Mouse (Mus musculus) midbrain, embryonic 16.5 days (tissue): ENCODE measurements around the gene Fbxw7. TPM values are rescaled to one million over a fixed set of nuclear protein-coding genes. Genes with fewer than 3 reads are reported as not detected.

ENCODE experiments used
- ATAC-seq: fragments of 200-750 bp; cut with Nextera tagmentation; 2 replicates; pipeline ENCODE4 v1.8.0; 2017; ENCODE audit warnings: moderate TSS enrichment
- H3K27ac ChIP-seq: fragments of 300-500 bp; sonication (generic); 2 replicates; pipeline ENCODE4 v1.5.1; 2014; ENCODE audit warnings: mild to moderate bottlenecking, low read length, mixed read lengths
- H3K27me3 ChIP-seq: fragments of 300-500 bp; sonication (generic); 2 replicates; pipeline ENCODE4 v1.6.1; 2014; ENCODE audit warnings: low read depth, low read length, mixed read lengths; ENCODE audit not compliant: control insufficient read depth, insufficient read depth
- H3K36me3 ChIP-seq: fragments of 300-500 bp; sonication (generic); 2 replicates; pipeline ENCODE4 v1.6.1; 2014; ENCODE audit warnings: mild to moderate bottlenecking, low read length, moderate library complexity, mixed read lengths; ENCODE audit not compliant: control insufficient read depth, insufficient read depth
- H3K4me1 ChIP-seq: fragments of 300-500 bp; sonication (generic); 2 replicates; pipeline ENCODE4 v1.6.1; 2014; ENCODE audit warnings: mild to moderate bottlenecking, low read length, mixed read lengths; ENCODE audit not compliant: control insufficient read depth, insufficient read depth
- H3K4me2 ChIP-seq: fragments of 300-500 bp; sonication (generic); 2 replicates; pipeline ENCODE4 v1.6.1; 2014; ENCODE audit warnings: mild to moderate bottlenecking, low read length, mixed read lengths
- H3K4me3 ChIP-seq: fragments of 300-500 bp; sonication (generic); 2 replicates; pipeline ENCODE4 v1.5.1; 2014; ENCODE audit warnings: low read depth, mild to moderate bottlenecking, low read length, moderate library complexity, mixed read lengths
- H3K9ac ChIP-seq: fragments of 300-500 bp; sonication (generic); 2 replicates; pipeline ENCODE4 v1.6.1; 2014; ENCODE audit warnings: low read depth, low read length, mixed read lengths
- H3K9me3 ChIP-seq: fragments of 300-500 bp; sonication (generic); replicated peaks from 2 replicates; pipeline ENCODE4 v1.6.1; 2014; ENCODE audit warnings: mild to moderate bottlenecking, low read length, mixed read lengths; ENCODE audit not compliant: control insufficient read depth, poor library complexity, severe bottlenecking
- WGBS: fragments of 180-500 bp; shearing (Covaris S2); extraction: QIAGEN DNeasy Blood & Tissue Kit; methylation state at CpG from one replicate; pipeline ENCODE4 v1.1.7; 2014; 5-methylcytosine and 5-hydroxymethylcytosine counted together
- polyA plus RNA-seq: library from polyadenylated mRNA; unstranded; fragments of >200 nt; fragmentation: Nextera tagmentation; extraction: Ambion mirVana; gene quantifications from 2 replicates; pipeline ENCODE4 v1.2.1, GENCODE M21; 2015

The Fbxw7 gene
- polyA plus RNA-seq, 1 experiment from 2014 or later = 28.5 TPM

DNA sequence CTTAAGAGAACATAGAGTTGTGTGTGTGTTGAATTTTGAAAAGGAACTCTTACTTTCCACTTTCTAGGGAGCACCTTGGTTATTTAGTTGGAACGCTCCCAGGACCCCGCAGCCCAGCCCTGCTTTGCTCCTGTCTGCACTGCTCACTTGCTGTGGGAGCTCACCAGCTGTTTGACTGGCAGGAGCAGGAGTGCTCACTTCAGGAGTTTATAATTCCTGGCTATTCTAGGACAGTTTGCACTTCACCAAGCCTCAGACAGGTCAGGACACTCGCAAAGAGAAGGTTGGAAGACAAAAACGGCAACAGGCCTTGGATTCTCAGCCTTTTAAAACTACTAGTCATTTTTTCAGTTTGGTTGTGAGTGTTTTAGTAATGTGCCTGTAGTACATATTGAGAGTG, 110.2 kb downstream of the Fbxw7 start:
- Histone ChIP-seq H3K4me3 (no peak overlapping the region), H3K4me2 (no peak overlapping the region), H3K4me1 (no peaks in the 10 kb centered on the region), H3K27me3 (no peaks in the 10 kb centered on the region), H3K36me3 (no peaks in the 10 kb centered on the region), H3K9ac (no peak overlapping the region), H3K9me3 (no peaks in the 10 kb centered on the region), H3K27ac (no peak overlapping the region)
- no peak for ATAC-seq
- WGBS = 91% methylated on average over 4 of the region's 4 CpGs

DNA sequence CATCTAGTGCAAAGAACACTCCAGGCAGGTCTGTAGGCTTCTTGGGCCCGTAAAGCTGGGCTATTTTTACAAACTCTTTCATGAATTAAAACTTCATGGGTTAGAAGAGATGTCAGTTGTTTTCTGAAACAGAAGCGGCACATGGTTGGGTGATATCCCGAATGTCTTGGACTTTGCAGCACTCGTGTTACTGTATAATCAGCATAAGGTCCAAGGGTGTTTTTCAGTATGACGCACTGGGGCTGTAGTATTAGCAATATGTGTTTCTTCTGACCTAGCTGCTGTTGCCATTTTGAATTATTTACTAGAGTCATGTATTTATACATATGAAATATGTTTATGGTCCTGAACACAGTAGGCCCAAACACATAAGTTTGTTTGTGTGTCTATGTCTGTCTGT, 111.1 kb downstream of the Fbxw7 start:
- 92% methylated on average over 5 of the region's 5 CpGs for WGBS
- H3K9me3 ChIP-seq = no peaks in the 10 kb centered on the region
- H3K36me3 ChIP-seq = no peaks in the 10 kb centered on the region
- H3K4me3 ChIP-seq = no peak overlapping the region
- no peak overlapping the region for H3K9ac ChIP-seq
- ATAC-seq = no peak
- H3K4me1 ChIP-seq = no peaks in the 10 kb centered on the region
- no peak overlapping the region for H3K27ac ChIP-seq
- H3K4me2 ChIP-seq = no peak overlapping the region
- H3K27me3 ChIP-seq = no peaks in the 10 kb centered on the region

DNA sequence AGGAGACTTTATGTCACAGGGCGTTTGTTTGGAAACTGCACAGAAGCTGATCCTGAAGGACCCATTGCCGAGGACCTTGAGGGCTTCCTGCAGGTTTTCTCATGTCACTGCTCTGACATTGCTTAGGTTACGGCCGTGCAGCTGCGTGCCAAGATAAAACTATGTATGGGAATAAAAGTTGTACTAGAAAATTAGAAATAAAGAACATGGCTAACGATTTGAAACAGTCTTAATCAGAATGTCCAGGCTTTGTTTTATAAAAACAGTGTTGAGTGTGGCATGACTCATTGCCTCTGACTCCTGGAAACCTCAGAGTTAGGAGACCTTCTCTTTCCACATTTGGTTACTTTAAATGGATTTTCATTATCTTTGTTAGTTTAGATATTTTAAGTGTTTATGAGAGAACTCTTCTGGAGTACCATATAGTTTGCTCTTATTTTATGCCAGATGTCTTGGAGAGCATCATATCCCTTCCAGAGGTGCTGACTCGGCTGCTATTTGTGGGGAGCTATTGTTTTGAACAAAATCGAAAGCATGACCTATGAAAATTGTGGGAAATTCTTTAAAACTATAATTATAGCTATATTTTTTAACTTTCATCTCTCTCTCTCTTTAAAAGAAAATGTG, 112.2 kb downstream of the Fbxw7 start:
- no peaks in the 10 kb centered on the region for H3K4me1 ChIP-seq
- no peaks in the 10 kb centered on the region for H3K36me3 ChIP-seq
- H3K27me3 ChIP-seq = no peaks in the 10 kb centered on the region
- WGBS = 89% methylated on average over 8 of the region's 8 CpGs
- no peak overlapping the region for H3K4me2 ChIP-seq
- no peak for ATAC-seq
- H3K9me3 ChIP-seq = no peaks in the 10 kb centered on the region
- no peak overlapping the region for H3K27ac ChIP-seq
- no peak overlapping the region for H3K4me3 ChIP-seq
- no peak overlapping the region for H3K9ac ChIP-seq

DNA sequence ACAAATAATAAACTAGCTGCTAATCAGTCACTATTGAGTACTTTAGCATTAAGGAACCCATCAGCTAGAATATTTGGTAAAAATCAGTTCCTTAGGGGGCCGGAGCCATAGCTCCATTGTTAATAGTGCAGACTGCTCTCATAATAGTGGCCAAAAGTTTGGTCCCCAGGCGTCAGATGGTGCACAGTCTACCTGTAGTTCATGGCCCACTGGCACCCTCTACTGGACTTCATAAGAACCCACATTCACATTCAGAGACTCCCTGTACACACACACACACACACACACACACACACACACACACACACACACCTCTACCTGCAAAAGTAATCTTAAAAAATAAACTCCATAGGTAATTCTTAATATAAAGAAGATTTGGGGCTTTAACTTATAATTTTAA, 112.8 kb downstream of the Fbxw7 start:
- no peaks in the 10 kb centered on the region for H3K36me3 ChIP-seq
- H3K4me1 ChIP-seq = no peaks in the 10 kb centered on the region
- H3K9ac ChIP-seq = no peak overlapping the region
- H3K4me3 ChIP-seq = no peak overlapping the region
- H3K27ac ChIP-seq = no peak overlapping the region
- WGBS = 92% methylated on average over 2 of the region's 2 CpGs
- H3K27me3 ChIP-seq = no peaks in the 10 kb centered on the region
- H3K9me3 ChIP-seq = no peaks in the 10 kb centered on the region
- no peak for ATAC-seq
- H3K4me2 ChIP-seq = no peak overlapping the region

DNA sequence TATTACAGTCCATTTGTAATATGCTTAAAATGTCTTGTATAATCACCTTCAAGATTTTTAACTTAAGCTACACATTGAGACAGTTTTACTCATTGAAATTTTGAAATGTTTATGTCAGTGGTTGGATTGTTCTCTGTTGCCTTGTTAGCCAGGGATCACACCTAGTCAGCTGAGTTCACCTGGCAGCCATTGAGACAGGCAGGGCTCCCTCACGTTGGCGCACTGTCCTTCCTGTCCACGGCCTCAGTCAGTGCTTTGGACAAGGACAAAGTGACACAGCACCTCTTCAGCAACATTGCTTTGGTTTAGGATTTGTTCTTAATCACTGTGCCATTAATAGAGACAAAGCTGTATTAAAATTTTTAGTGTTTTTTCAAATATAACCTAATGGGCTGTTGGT, 114.1 kb downstream of the Fbxw7 start:
- no peaks in the 10 kb centered on the region for H3K9me3 ChIP-seq
- H3K4me2 ChIP-seq = no peak overlapping the region
- WGBS = 92% methylated on average over 3 of the region's 3 CpGs
- H3K4me1 ChIP-seq = no peaks in the 10 kb centered on the region
- ATAC-seq = no peak
- no peak overlapping the region for H3K9ac ChIP-seq
- H3K27me3 ChIP-seq = no peaks in the 10 kb centered on the region
- H3K4me3 ChIP-seq = no peak overlapping the region
- H3K27ac ChIP-seq = no peak overlapping the region
- no peaks in the 10 kb centered on the region for H3K36me3 ChIP-seq

DNA sequence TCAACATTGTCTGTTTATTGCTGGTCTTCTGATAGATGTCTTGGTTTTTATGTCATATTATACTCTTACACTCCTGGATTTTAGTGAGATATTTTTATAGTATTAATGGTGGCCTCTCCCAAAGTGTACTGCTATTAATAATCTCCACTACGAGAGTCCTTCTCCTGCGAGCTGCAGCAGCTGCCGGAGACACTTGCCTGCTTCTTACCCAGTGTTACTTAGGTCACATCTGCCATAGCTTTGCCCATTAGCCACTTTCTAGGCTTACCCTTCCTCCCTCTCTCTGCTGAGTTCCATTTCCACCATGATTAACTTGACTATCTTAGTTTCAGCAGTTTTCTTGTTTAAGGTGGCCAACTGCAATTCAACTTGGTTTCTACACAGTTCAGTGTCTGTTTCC, 115.6 kb downstream of the Fbxw7 start:
- 85% methylated on average over 3 of the region's 3 CpGs for WGBS

DNA sequence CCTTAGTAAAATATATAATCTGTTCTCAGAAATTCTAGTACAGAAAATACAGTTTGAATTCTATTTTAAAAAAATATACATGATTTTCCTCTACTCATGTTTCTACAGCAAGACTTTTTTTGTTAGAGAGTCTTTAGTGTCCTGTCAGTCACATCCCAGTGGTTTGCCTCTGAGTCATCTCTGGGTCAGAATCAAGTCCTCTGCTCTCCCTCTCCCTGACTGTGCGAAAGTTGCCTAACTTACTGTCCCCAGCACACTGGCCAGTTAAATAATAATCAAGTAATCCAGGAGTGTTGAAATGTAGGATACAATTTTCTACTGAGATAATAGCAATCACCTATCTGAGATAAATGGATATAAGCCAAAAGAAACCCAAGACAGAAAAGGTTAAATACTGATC, 120.7 kb downstream of the Fbxw7 start:
- H3K27ac ChIP-seq = no peak overlapping the region
- no peaks in the 10 kb centered on the region for H3K27me3 ChIP-seq
- H3K4me1 ChIP-seq = peaks cover 9% of the 10 kb centered on the region
- no peak overlapping the region for H3K4me3 ChIP-seq
- WGBS = 72% methylated on average over 1 of the region's 1 CpGs
- no peak for ATAC-seq
- H3K9ac ChIP-seq = no peak overlapping the region
- H3K4me2 ChIP-seq = no peak overlapping the region
- H3K36me3 ChIP-seq = no peaks in the 10 kb centered on the region
- H3K9me3 ChIP-seq = no peaks in the 10 kb centered on the region

More for the DNA sequence above, 115.6 kb downstream of the Fbxw7 start:
- Histone ChIP-seq H3K27me3 (no peaks in the 10 kb centered on the region), H3K4me1 (no peaks in the 10 kb centered on the region), H3K9me3 (no peaks in the 10 kb centered on the region), H3K4me3 (no peak overlapping the region), H3K4me2 (no peak overlapping the region), H3K9ac (no peak overlapping the region), H3K27ac (no peak overlapping the region), H3K36me3 (no peaks in the 10 kb centered on the region)
- ATAC-seq = no peak

DNA sequence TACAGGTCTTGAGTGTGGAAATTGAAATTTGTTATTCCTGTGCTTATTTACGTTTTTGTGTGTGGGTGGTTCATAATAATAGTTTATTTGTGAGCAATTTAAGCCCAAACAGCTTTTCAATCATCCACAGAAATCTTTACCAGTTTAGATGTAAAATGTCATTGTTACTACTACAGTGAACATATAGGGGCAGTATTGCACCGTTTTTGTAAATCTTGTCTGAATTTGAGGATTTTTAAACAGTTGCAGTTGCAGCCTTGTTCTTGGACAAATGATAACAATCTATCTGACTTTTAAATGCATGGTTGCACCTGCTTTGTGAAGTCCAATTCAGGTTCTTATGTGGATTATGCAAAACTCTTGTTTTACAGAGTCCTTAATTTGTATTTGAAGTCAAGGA, 121.2 kb downstream of the Fbxw7 start:
- H3K4me1 ChIP-seq = peaks cover 9% of the 10 kb centered on the region
- H3K9ac ChIP-seq = no peak overlapping the region
- H3K9me3 ChIP-seq = no peaks in the 10 kb centered on the region
- H3K27me3 ChIP-seq = no peaks in the 10 kb centered on the region
- no peaks in the 10 kb centered on the region for H3K36me3 ChIP-seq
- no peak overlapping the region for H3K4me3 ChIP-seq
- no peak overlapping the region for H3K4me2 ChIP-seq
- WGBS = 35% methylated on average over 2 of the region's 2 CpGs
- ATAC-seq = no peak
- H3K27ac ChIP-seq = no peak overlapping the region

DNA sequence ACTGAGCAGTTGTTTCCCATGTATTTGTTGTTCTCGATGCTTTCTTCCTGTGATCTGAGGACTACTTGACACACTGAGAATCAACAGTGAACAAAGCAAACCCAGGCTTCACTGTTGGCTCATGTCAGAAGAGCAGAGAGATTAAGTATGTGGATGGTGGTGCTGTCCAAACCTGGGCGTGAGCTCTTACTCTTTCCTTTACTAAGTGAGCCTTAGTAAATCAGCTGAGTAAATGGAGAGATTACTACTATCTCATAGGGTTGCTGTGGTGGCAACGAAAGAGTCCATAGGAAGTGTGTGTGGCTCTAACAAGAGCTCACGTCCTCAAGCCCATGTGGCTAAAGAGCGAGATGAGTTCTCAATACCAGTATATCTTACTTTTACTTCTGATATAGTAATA, 121.9 kb downstream of the Fbxw7 start:
- H3K27ac ChIP-seq = no peak overlapping the region
- H3K27me3 ChIP-seq = no peaks in the 10 kb centered on the region
- no peak overlapping the region for H3K4me2 ChIP-seq
- H3K9ac ChIP-seq = no peak overlapping the region
- H3K9me3 ChIP-seq = no peaks in the 10 kb centered on the region
- WGBS = 23% methylated on average over 5 of the region's 5 CpGs
- H3K4me1 ChIP-seq = peaks cover 9% of the 10 kb centered on the region
- H3K4me3 ChIP-seq = no peak overlapping the region
- no peaks in the 10 kb centered on the region for H3K36me3 ChIP-seq
- no peak for ATAC-seq
